Mouse (Mus musculus): Measurements from ENCODE around the gene Gper1. TPM values are rescaled to one million over a fixed set of nuclear protein-coding genes. Genes with fewer than 3 reads are reported as not detected.

Gene Gper1
- total RNA-seq (2021), result 1 to 10 TPM; 3.7 to 3.8 TPM
- long read RNA-seq, transcript Gper1-201 (3 exons, 2,537 nt), result major isoform, 7 of 10 reads
- long read RNA-seq, partial matches to known transcripts, result 2 of 10 reads
- long read RNA-seq, other reads (novel, unspliced or antisense), result 0 of 10 reads

DNA sequence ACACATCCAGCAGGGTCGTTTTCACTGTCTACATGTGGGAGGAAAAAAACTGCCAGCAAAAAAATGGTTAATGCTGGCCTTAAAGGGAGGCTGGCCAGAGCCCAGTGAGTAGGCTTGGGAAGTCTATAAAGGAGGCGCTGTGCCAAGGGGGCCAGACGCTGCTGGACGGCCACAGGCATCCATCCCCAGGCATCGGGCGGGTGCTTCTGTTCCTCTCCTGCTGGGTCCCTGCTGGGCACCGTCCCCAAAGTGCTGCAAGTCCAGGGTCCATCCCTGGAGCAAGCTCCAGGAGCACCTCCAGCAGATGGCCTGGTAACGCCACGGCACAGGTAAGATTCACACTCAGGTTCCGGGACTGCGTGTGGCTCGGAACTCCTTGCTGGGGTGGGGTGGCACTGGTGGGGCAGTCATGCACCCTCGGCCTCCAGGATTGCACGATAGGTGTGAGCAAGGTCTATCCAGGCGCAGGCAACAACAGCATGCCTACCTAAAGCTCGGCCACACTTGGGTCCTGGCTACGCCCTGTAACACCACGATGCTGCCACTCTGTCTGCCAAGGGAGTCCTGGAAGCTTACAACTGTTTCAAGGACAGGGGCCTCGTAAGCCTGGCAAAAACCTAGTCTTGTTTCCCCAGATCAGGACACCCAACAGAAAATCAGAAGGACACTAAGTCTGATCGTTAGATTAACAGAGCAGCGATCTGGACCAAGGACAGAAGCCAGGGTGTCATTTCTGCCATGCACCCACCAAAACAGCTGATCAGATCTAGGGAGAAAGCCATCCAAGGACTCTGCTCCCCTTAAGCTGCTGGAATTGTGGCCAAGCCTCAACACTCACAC, at the start of gene Gper1:
Gper1 (plus strand) TSS at position 126 of the 840 bp plus-strand sequence.
- DNase-seq (ENCODE audit: low spot score in 2 of 2), result peak in 1 of 2 experiments; percentile 70

DNA sequence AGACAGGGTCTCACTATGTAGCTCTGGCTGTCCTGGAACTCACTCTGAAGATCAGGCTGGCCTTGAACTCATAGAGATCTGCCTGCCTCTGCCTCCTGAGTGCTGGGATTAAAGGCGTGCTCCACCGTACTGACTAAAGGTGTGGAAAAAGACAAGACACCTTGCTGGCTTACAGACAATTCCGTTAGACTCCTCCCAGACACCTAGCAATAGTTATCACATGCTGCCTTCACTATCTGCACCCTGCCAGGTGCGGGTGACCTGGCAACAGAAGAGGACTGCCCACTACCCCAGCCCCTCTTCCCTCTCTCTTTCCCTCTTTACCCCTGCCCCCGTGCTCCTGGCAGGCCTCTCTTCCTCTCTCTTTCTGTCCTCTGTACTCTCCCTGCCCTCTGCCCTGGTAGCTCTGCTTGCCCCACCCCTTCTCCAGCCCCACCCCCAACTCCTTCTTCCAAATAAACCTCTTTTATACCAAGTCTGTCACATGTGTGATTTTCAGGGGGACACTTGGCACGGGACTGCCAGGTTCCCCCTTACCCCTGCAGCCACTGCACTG, 49.0 kb upstream of the Gper1 start:
- no peak for DNase-seq (ENCODE audit: low spot score in 2 of 2)

DNA sequence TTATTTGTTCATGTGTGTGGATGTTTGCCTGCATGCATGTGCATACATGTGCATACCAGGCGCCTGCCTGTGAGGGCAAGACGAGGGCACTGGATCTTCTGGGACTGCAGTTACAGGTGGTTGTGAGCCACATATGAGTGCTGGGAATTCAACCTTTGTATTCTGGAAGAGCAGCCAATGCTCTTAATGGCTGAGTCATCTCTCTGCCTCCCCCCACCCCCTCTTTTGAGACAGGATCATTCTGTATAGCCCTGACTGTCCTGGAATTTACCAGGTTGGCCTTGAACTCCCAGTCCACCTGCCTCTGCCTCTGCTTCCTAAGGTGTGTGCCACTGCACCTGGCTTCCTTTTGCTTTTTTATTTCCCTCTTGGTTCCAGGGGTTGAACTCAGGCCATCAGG, 48.1 kb upstream of the Gper1 start:
- DNase-seq (ENCODE audit: low spot score in 2 of 2), result no peak

DNA sequence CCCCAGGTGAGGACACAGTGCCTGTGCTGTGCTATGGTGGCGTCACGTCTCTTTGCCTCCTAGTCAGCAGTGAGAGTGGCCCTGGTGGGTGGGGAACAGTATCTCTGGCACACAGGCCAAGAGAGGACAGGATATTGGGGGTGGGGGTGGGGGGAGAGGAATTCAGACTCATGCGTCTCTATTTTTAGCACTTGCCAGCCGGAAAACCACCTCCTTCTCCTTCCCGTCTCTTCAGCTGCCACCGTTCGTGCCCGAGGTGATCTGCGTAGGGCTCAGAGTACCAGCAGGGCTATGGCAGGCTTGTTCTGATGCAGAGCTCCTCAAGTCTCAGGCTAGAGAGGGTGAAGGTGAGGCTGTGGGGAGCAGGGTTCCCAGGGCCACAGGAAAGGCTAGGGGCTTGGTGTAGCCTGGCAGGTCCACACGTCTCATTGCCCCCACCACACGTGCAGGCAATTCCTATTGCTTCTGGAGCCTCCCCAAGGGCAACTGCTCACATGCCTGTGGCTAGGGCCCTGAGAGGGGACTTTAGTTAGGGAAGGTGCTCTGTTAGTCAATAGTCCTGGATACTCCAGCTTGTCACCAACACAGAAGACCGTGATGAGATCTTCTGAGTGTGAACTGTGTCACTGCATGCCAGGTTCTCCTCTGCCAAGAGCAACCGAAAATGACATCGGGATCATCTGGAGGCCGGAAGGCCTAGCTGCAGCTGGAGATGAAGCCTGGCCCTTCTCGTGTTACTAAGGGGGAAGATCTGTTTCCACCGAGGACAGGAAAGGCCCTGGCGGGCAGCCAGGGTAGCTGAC, 45.3 kb upstream of the Gper1 start, which contains the start of gene Gpr146:
Gpr146 (plus strand) TSS at position 230 of the 803 bp plus-strand sequence.
- no peak for DNase-seq (ENCODE audit: low spot score in 2 of 2)

DNA sequence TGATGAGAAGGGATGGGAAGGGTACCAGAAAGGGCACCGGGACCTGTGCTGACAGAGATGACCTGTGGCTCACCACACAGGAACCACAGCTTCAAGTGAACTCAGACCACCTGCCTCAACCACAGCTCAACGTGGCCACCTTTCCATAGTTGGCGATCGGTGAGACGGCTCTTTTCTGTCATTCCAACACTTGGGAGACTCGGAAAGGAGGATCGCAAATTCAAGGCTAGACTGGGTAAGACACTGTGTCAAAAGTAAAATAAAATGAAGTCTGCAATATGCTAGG, 44.7 kb upstream of the Gper1 start:
- DNase-seq (ENCODE audit: low spot score in 2 of 2), result no peak

DNA sequence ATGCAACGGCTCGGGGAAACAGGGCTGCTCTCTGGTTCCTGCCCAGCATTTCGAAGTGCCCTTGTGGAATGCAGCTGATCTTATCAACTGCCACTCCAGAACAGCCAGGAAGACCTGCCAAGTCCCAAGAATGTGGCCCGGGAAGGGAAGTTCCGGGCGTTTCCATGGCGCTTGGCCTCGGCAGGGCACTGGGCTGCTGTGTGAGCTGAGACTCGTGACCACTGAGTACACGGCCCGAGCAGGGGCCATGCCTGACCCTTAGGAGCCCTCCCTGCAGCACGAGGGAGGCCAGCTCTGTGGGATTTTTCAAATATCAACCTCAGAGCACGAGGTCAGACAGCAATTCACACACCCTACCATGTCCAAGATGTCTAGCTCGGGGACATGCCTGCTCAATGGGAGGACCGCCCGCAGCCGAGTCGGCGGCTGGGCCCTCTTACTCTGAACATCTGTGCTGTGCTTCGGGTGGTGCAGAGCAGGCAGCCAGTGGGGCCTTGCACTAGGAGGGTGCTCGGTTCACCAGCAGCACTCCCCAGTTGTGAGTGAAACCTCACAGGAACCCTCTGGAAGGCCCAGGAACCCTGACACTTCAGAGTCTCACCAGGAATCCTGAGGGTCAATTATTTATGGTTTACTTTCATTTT, 43.8 kb upstream of the Gper1 start:
- DNase-seq (ENCODE audit: low spot score in 2 of 2), result peak in 1 of 2 experiments; percentile 52

DNA sequence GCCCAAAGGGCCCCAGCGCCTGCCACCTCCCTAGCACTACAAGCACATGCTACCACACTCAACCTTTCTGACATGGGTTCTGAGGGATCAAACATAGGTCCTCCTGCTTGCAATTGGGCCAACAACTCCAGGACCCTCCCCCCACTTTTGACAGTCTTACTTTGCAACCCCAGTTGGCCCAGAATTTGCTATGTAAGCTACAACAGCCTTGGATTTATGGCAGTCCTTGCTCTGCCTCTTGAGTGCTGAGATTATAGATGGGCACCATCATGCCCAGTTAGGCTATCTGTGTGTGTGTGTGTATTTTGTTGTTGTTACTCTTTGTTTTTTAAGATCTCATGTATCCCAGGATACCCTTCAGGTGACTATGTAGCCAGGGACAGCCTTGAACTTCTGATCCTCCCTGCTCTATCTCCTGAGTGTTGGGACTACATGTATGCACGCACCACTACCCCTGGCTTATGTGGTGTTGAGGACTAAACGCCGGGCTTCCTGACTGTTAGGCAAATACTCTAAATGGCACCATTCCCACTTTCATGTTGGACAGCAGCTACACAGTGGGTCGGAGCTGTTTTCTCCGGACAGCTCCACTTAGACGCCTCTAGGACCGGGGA, 43.1 kb upstream of the Gper1 start:
- no peak for DNase-seq (ENCODE audit: low spot score in 2 of 2)

DNA sequence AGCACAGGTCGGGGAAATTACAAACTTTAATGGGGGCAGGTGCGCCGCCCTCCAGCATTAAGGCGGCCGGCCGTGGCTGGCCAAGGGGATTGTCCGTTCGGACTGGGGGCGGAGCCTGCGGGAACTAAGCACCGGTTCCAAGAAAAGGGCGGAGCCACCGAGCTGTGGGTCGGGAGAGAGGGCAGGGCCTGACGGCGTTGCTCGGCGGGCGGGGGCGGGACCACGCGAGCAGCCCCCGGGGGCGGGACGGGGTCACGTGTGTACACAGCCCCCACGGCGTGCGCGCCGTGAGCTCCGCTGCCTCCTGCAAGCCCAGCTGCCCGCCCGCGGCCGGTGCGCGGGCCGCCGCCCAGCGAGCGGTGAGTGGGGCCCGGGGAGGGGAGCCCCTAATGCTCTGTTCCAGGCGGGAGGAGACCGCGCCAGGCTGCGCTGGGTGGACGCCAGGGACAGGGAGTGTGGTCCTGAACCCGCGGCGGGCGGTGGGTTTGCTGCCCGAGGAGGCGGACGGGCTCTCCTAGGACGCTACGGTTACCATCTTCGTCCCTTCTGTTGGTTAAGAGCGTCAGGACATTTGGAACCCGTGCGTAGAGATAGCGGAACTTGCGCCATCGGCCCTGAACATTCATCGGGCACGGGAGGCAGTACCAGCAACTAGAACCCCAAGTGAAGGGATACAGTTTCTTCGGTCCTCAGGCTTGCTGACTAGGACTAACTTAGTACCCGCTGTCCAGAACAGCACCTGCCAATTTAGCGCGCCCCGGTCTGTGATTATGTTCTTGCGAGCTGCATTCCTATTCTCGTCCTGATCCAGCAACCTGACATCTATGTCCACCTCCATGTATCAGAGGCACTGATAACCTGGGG, 42.3 kb upstream of the Gper1 start:
- DNase-seq (ENCODE audit: low spot score in 2 of 2), result peak; percentile 81 to 89

DNA sequence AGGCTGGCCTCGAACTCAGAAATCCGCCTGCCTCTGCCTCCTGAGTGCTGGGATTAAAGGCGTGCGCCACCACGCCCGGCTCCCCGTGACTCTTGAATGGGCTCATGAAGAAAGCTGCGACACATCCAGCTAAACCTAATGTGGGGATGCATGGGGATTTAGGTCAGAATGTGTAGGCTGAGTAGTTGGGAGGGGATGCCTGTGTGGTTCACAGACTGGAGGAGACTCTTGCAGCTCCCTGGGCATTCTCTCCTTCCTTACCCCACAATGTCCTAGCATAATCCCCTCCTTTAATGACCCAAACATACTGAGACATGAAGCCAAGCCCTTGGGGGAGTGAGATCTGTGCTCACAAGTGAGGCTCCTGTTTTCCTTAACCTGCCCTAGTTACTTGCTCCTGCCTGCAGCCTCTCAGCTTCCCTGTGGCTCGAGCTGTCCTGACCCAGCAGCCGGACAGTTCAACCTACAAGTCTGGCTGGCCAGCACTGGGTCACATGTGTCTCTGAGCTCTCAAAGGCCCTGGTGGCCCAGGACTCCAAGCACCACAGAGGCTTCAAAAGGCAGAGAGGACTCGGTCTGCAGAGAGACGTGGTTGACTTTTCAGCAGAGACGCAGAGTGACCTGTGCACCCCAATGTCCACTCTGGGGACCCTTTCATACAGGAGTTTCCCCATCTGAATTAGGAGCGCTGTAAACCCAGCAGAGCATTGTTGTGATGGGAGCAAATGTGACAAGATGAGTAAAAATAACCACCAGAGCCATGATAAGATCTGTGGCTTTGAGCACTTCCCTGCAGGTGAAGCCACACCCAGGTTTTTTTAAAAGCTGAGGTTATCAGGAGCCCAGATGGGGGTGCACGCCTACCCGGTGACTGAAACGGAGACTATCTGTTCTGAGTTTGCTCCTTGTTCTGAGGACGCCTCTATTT, 41.1 kb upstream of the Gper1 start:
- DNase-seq (ENCODE audit: low spot score in 2 of 2), result no peak

DNA sequence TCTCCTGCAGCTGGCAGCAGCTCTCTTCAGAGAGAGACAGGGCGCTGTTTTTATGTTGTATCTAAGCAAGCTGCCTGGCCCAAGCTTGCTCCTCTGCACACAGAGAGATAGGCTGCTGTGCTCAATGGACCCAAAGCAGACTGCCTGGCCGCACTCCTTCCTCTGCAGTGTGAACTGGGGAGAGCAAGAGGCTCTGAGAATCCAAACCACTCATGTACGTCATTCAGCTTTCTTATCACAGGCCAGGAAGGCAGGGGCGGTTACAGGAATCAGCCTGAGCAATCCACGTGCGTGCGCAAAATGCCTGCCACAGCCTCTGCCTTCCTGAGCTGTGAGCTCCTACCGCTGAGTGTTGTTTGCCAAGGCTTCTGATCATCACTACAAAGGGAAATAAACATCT, 40.2 kb upstream of the Gper1 start:
- no peak for DNase-seq (ENCODE audit: low spot score in 2 of 2)

DNA sequence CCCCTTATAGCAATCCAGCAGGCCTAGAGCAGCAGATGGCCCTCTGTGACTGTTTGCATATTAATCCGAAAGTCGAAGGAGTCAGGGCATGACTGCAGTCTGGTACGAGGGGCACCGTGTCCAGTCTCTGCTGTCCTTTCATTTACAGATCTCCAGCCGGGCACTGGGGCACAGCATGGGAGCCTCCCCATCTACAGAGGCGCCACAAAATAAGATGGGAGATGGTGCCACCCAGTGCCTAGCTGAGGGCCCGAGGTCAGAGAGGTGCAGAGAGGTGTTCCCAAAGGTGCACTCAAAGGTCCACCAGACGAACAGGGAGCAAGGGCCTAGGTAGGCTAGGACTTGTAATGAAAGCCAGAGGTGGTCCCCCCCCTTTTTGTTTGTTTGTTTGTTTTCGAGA, 39.7 kb upstream of the Gper1 start:
- no peak for DNase-seq (ENCODE audit: low spot score in 2 of 2)

DNA sequence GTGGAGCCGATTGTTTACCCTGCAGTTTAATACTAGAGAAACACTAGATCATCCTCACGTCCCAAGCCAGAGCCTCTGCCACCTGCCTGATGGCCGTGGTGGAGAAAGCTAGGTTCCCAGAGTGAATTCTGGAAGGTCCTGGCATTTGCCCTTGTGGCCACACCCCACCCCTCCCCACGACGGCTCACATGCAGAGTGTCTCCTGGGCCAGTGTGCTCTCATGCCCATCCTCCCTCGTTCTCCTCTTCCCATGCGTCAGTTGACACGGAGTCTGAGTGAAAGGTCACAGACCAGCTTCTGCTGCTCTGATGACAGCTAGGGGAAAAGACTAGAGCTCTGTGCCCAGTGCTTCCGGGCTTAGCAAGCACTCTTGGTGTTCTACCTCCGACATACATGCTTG, 38.4 kb upstream of the Gper1 start:
- no peak for DNase-seq (ENCODE audit: low spot score in 2 of 2)

DNA sequence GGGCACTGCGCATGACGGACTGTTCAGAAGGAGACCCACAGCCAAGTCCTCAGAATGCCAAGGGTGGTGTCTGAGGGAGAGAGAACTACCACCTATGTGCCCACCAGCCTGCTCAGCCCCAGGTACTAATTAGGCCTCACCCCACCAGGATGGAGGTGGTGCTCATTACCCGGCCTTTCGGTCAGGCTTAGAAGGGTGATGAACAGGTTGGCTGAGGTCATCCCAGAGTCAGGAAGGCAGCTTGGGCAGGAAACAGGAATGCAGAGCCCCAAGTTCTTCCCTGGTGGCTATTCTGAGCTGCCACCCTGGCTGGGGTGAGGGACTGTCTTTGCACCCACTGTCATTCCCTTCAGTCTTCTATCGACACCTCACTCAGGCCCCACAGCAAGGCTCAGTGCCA, 36.9 kb upstream of the Gper1 start:
- DNase-seq (ENCODE audit: low spot score in 2 of 2), result no peak

DNA sequence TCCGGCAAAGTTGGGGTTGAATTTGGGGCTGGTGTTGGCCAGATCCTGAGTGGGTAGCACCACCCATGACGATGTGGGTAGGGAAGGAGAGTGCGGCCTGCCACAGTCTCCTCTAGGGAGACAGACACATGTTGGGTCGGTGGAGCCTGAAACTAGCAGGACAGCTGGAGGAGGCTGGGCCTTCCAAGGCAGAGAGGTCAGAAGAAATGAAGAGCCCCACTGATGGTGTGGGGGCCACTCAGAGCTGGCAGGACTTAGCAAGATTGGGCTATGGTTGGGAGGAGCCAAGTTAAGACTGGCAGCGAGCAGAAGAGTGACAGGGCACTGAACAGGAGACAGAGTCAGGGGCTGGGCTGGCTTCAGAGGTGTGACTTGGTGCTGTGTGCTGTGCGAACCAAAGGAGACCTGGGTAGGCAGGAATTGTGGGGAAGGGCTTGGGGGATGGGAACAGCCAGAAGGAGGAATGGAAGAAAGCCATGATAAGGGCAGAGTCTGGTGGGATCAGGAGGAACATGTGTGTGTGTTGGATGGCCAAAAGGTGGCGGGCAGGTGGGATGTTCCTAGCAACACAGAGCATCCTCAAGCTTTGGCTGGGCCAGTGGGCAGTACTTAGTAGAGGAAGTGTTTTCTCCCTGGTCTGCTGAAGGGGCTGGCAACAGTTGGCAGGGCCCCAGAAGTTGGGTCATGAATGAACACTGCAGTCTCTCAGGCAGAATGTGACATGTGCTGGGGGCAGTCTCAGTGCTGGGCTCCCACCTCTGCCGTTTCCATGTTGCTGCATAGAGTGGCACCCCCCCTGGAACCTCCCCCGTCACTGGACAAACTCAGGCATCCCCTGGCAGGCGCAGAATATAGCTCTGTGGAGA, 35.4 kb upstream of the Gper1 start:
- peak; percentile 57 to 61 for DNase-seq (ENCODE audit: low spot score in 2 of 2)

DNA sequence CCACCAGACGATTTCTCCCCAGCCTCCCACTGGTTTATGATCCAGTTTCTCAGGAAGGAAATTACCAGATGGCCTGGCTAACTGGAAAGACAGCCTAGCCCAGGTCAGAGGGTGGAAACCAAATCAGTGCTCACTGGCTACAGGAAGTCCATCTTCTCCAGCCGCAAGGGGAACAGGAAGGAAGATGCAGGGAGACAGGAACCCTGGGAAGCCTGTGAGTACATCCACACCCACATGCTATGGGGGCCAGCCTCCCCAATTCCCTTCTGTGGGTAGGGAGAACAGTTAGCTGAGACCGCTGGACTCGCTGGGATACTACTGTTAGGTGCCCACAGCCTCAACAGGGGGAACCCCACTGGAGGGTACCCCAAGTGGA, 34.8 kb upstream of the Gper1 start:
- DNase-seq (ENCODE audit: low spot score in 2 of 2), result no peak

DNA sequence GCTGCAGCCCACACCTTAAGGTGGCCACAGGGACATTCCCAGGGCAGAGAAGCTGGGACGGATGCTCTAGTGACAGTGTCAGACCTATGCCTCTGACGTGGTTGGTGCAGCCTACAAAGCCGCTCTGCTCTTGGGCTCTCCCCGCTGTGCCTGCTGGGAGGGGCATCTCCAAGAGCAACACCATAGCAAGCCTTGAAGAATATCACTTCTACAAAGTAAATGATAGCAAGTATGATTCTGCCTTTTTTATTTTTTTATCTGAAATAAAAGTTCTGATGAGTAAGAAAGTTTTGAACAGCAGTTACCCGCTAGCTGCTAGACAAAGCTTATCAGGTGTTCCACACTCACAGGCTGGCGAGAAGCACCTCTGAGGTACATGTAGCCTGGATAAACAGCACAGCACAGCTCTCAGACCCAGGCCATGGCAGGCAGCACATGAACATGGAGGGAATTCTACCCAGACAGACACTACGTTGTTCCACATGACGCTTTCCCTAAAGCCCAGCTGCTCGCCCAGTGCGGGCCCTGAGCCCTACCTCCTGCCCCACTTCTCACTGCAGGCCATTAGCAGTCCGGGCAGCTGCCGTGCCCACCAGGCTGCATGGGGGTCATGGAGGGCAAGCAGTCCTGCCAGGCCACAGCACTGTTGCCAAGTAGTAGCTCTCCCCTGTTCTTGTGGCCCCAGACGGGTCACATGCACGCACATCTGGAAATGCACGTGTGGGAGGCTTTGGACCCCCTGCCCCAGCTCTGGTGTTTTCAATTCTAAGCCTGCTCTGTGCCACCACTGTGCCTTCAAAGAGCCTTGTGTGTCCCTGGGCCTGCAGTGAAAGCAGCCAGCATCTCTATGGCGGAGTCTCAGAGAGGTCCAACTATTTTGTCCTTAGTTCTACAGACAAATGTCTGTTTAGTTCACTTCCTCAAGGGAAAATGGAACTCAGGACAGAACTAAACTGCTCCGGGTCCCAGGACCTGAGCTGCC, 34.0 kb upstream of the Gper1 start:
- DNase-seq (ENCODE audit: low spot score in 2 of 2), result peak; percentile 73 to 77

DNA sequence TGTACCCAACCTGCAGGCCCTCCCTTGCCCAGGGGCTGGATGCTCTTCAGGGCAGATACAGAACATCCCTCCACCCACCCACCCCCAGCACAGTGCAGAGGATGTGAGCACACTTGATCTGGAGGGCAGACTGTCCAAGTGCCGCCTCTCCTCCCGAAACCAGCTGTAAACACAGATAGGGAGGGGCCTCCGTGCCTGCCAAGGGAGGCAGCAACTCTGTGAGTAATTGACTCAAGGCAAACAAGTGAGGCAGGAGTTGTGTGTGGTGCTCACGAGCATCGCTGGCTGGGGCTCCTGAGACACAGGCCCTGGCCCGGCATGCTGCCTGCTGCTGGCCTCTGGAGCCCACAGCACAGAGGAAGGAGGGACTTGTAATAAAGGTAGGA, 33.3 kb upstream of the Gper1 start:
- DNase-seq (ENCODE audit: low spot score in 2 of 2), result peak; percentile 45 to 62

Data from layer of hippocampus, postnatal 10 days (tissue).